Mouse (Mus musculus) thymus, postnatal 36 days (tissue): ENCODE data around the gene Pole3.
A peak's percentile ranks its signal among the peaks of the same experiment; 100 is the strongest.

Experiments
- DNase-seq, 2 experiments: peaks; one replicate each; pipeline ENCODE4 v3.0.0; 2022; ENCODE audit warnings: mixed read lengths in 2 of 2

The Pole3 gene

DNA sequence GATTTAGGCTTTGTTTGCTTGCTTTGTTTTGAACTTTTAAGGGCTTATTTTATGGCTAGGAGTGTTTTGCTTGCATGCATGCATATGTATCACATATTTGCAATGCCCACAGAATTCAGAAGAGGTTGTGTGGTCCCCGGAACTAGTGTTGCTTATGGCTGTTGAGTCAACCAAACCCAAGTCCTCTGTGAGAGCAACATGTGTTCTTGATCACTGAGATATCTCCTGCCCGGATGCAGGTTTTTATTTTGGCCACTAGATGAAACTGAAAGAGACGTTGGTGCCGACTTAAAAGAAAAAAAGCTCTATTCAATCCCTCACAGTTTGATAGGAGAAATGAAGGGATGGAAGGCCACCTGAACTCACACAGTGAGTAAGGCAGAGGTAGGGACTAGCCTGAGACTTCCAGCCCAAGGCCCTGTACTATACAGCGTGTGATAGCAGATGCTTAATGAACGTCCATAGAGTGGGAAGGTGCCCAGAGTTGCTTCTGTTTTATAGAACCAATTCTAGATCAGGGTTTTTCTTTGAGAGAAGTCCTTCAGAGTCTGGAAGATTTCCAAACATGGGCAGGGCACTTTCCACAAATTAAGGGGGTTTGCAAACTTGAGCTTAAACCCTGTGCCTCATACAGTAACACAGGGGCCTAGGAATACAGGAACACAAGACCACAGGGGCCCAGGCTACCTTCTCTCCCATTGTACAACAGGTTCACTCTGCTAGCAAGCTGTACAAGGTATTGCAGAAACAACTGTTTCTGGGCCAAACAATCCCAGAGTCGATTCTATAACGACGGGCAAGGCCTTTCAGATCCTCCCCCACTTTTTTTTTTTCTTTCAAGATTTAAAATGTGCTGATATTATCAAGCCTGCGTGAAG, 7.1 kb downstream of the Pole3 start:
- DNase-seq, result no peak

GRCm38 (mm10) chr4:62517046-62517445, 7.8 kb downstream of the Pole3 start:
- no peak for DNase-seq

GRCm38 (mm10) chr4:62516579-62516978, 8.3 kb downstream of the Pole3 start:
- no peak for DNase-seq

DNA sequence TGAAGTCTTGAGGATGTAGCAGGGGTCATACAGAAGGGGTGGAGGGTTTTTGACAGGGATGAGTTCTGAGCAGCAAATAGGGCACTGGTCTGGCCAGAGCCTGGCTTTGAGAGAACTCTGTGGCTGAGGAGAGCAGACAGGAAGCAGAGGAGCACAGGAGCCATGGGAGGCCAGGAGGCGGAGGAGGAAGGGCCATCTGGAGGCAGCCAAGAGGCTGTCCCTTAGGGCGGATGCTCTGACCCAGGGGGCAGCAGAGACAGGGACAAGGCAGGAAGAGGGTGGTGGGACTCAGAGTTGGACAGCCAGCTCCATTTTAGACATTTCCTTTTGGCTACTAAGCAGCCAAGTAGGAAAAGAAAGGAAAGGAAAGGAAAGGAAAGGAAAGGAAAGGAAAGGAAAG, 8.8 kb downstream of the Pole3 start:
- no peak for DNase-seq

GRCm38 (mm10) chr4:62515490-62515889, 9.4 kb downstream of the Pole3 start:
- DNase-seq, result no peak

DNA sequence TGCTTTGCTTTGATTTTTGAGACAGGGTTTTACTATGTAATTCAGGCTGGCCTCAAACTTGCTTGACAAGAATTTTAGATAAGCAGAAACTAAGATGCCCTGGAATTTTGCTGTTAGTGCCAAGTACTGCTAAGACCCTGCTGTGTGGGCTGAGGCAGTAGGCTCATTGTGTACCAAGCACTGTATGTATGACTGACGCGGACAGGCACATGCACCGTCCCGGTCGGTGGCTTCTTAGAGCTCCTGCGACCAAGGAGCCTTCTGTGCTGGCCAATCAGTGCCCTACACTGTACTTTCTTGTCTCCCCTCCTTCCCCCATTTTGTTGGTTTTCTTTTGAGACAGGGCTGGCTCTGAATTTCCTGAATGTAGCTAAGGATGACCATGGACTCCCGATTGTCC, 9.9 kb downstream of the Pole3 start:
- no peak for DNase-seq

- DNase-seq, result no peak
Measured at GRCm38 (mm10) chr4:62513998-62514506, 10.8 kb downstream of the Pole3 start.

GRCm38 (mm10) chr4:62509946-62510345, 14.9 kb downstream of the Pole3 start:
- DNase-seq, result no peak

- DNase-seq, result no peak
Measured at GRCm38 (mm10) chr4:62508839-62509238, 16.0 kb downstream of the Pole3 start.

DNA sequence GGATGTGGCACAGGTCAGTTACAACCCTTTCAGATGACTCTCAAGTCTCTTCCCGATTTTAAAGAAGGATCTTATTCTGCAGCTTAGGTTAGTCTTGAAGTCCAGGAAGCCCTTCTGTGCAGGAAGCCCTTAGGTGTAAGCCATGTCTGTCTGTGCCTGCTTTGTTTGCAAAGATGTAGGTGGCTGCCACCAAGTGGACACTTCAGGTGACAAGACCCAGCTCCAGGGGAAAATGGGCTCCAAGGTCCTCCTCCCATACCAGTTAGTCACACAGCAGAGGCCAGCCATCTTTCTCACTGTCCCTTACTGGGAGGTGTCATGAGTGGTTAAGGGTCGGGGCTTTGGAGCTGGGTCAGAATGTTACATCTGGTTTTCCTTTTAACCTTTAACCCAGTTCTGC, 18.1 kb downstream of the Pole3 start:
- peak; percentile 61 to 67 for DNase-seq

DNA sequence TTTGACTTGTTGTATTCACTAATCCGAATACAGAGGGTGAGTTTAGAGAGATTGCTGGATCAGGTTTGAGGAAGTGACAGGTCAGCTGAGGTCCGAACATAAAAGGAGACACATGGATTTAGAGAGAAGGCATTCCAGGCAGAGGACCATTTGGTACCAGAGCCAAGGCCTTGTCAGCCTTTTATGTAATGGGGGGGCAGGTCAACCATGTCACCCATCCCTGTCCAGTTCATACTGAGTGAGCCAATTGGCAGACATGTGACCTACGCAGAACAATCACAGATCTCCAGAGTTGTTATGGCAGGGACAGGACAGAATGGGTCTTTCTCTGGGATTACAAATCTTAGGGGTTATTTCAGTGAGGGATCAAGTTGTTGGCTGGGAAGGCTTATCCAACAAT, 18.9 kb downstream of the Pole3 start:
- no peak for DNase-seq

DNA sequence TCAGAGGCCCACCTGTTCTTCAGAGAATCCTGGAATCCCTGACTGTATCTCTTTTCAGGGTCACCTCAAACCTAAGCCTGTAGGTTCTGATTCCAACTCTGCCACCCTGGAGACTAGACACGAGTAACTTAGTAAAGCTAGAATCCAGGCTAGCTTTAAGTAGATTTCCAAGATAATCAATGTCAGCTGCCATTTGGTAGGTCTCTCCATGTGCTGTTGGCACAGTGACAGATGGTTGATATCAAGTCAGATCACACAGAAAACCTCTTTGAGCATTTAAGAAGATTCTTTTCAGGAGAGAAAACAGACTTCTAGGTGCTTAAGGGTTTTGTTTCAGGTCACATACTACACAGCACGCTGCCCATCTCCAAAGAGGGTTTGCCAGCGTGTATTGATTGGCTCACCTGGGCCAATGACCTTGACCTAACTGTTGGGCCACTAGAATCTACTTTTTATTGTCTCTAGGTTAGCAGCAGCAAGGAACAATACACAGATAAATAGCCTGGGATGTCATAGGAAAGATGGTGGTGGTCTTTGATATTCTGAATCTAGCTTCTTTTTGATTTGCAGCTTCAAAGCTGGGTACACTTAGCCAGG, 21.4 kb downstream of the Pole3 start, which contains the start of gene Hdhd3:
TSS of gene Hdhd3 (minus strand) at position 94 of the 597 bp plus-strand sequence.
- no peak for DNase-seq

DNA sequence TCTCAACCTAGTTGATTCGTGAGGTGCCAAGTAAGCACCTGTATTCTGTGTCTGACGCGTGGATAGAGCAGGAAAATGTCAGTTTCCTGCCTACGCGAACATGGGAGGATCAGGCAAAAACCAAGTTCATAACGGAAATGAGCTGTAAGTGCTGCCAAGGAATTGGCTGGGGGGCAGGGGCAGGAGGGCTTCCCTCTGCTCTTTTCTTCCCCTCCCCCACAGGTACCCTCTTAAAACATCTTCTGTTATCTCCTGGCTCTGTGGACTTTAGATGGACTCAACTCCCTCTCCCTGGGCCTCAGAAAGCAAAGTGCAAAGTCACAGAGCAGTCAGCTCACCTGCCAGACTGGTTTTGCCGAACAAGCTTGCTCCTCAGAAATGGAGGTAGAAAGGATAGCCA, 21.9 kb downstream of the Pole3 start:
- no peak for DNase-seq

DNA sequence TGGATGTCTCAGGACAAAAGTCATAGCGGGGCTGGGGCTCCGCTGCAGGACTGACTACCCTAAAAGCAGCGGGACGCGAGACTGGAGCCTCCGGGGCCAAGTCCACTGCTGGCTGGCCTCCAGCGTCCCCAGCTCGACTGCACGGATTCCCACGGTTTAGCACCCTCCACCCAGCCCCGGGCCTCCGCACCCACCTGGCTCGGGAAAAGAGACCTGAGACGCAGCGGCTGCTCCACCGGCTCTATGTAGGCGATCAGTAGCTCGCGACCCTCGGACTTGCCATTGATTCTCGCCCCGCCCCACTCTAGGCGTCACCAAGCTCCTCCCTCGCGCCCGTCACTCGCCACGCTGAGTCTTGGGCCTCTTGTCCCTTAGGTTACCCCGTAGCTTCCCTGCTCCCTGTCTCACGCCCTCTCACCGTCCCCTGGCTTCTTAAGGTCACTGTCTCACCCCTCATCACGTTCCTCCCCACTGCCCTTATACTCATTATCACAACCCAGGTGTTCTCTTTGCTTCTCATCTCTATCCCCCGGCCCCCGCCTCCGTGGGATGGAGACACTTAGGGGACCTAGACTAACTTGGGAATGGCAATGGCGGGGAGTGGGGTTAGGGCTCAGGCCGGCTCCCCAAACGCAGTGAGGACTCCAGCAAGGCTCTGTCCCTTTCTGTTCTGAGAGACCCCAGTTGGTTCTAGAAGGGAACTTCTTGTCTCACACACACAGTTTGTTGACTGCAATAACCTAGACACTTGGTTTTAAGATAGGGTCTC, 22.7 kb downstream of the Pole3 start:
- peak; percentile 84 to 85 for DNase-seq

DNA sequence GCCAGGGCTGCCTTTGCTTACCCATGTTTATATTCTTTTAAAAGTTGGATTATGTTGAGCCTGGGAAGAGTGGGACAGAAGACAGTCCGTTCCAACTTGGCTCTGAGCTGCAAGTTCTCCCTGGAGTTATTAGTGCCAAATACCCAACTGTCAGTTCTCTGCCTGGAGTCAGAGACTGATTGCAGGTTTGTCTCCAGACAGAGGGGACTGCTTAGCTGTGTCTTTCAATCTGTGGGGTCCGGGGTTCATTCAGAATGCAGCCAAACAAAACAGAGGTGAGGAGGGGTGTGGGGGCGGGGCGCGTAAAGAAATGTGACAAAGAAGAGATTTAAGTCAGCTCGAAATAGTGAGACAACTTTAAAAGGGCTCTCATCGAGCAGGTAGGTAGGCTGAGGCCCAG, 23.3 kb downstream of the Pole3 start:
- peak in 1 of 2 experiments; percentile 12 for DNase-seq

GRCm38 (mm10) chr4:62500799-62501198, 24.1 kb downstream of the Pole3 start:
- no peak for DNase-seq

GRCm38 (mm10) chr4:62496815-62497214, 28.1 kb downstream of the Pole3 start:
- DNase-seq, result no peak

- DNase-seq, result no peak
Measured at GRCm38 (mm10) chr4:62495946-62496345, 28.9 kb downstream of the Pole3 start.

DNA sequence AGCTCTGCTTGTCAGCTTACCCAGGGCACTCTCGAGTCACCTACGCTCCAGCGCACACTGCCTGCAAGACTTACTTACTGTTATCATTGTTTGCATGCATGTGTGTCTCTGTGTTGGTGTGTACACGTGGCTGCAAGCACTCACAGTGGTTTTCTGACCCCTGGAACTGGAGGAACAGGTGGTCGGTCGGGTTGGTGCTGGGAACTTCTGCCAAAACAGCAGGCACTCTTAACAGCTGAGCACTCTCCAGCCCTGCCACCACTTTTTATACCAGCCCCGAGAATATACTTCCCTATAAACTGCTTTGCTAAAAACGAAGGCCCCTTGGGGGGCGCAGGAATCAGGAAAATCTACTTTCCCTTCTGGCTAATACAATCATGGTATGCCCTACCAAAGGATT, 30.6 kb downstream of the Pole3 start:
- DNase-seq, result no peak

DNA sequence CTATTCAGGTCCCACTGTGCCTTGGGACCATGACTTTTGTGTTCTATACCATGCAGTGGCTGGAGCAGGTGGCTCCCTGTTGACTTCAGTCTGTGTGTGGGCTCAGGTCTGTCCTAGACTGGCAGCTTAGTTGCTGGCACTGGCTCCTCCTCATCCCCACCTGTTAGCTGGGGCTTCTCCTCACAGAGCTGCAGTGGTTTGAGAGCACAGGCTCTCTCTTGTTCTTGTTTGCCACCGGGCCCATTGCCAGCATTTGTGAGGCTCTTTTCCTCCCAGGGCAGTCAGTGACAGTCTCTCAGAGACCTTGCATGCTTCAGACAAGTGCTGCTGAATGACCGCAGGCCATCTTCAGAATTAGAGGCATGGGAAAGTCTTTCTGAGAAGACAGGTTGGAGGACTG, 32.2 kb downstream of the Pole3 start:
- no peak for DNase-seq

- no peak for DNase-seq
Measured at GRCm38 (mm10) chr4:62487914-62488313, 37.0 kb downstream of the Pole3 start.

DNA sequence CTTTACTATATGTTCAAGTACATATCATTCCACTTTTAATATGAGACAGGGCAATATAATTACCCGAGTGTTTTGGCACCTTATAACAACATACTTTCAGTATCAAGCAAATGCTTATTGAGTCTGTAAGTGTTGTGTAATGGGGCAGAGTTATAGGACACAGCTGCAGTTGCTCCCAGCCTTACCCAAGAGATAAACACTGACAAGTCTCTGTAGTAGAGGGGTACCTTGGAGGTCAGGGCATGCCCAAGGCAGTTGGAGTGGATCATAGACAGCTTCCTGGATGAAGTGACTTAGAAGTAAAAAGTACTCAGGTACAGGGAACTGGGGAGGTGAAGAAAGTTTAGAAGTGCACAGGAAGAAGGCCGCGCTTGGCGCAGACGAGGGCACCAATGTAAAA, 37.7 kb downstream of the Pole3 start:
- DNase-seq, result no peak

GRCm38 (mm10) chr4:62486162-62486696, 38.6 kb downstream of the Pole3 start:
- DNase-seq, result no peak
